Mouse (Mus musculus) G1E (cell line): ENCODE data around the gene Gxylt1.

ENCODE experiments used
- CTCF ChIP-seq: IDR thresholded peaks from 2 replicates; pipeline ENCODE4 v1.5.1; 2012; ENCODE audit warnings: low read depth, low read length, inconsistent platforms, mixed read lengths
- GATA1 ChIP-seq: IDR thresholded peaks from 2 replicates; pipeline ENCODE4 v1.6.1; 2012; ENCODE audit warnings: borderline replicate concordance, low read length, inconsistent platforms, mixed read lengths
- POLR2AphosphoS5 ChIP-seq: IDR thresholded peaks from 2 replicates; pipeline ENCODE4 v1.6.1; 2012; ENCODE audit warnings: low read depth, low read length, inconsistent platforms; ENCODE audit not compliant: insufficient replicate concordance

DNA sequence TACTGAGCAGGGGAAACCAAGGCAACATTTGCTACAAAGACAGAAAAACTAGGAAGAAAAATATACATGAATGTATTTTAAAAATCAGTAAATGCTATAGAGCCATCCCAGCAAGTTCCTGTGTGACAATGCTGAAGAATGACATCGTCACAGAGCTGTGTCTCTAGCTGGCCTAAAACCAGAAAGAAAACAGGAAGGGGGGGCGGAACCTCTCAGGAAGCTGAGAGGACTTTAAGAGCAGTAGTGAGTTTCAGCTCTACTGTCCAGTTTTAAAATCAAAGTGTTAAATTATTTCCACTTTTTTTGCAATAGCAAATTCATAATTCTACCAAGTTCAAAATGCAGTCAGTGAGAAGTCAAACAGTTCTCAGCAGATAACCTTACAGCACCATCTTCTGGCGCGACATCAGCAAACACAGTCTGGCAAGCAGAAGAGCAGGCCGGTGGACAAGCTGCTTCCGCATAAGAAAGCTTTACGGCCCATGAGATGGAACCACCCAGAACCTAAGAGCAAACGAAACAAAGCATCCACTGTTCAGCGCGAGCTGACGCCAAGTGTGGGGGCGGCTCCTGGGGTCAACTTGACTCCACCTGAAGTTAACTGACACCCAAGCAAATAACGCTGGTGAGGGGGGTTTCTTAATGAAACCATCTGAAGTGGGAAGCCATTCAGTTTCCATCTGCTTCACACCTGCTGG lies 23.3 kb downstream of the Gxylt1 start:
- TF ChIP-seq CTCF, result no peak
- TF ChIP-seq GATA1, result no peak
- no peak for TF ChIP-seq POLR2AphosphoS5
